Mouse (Mus musculus) cerebral cortex, adult 2 months (tissue): ENCODE measurements around the gene Ang4.

ENCODE experiments used
- WGBS: fragments of 180-500 bp; shearing (Covaris S2); methylation state at CpG from one replicate; pipeline ENCODE4 v1.1.7; 2018; 5-methylcytosine and 5-hydroxymethylcytosine counted together

The Ang4 gene

DNA sequence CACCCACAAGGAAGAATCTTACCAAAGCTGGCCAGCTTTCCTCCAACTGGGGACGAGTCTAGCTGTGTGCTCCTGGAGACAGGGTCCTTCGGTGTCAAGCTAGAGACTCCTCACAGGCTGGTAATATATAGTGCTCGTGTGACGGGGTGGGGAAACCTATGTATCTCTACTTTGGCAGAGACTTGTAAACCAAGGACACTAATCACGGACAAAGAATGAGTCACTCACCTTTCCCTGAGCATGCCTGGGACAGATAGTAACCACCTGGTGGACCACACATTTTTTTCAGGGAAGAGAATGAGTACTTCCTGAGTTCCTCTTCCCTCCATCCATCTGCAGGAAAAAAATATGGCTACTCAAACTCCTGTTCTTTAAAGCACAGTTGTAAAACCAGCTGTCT, at the start of gene Ang4:
TSS of gene Ang4 (minus strand) at position 101 of the 400 bp plus-strand sequence.
- WGBS, result 83% methylated on average over 5 of the region's 5 CpGs

DNA sequence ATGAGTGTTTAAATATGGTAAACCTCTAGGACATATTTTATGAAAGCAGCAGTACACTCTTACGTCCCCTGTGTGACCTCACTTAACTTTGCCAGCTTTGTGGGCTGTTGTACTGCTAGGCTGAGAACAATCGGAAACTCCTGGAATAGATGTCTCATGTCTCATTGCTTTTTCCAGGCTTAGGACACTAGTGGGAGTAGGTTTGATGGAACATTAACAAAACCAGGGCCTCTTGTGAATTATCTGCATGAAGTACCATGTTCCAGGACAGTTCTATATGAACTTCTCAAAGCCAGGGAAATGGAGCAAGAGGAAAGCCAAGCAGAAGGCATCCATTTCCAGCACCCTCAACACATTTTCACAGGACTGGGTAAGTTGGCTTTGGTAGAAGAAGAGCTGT, 26.4 kb upstream of the Ang4 start, which contains the start of gene AY358078:
TSS of gene AY358078 (plus strand) at position 301 of the 400 bp plus-strand sequence.
- 92% methylated on average over 2 of the region's 2 CpGs for WGBS

DNA sequence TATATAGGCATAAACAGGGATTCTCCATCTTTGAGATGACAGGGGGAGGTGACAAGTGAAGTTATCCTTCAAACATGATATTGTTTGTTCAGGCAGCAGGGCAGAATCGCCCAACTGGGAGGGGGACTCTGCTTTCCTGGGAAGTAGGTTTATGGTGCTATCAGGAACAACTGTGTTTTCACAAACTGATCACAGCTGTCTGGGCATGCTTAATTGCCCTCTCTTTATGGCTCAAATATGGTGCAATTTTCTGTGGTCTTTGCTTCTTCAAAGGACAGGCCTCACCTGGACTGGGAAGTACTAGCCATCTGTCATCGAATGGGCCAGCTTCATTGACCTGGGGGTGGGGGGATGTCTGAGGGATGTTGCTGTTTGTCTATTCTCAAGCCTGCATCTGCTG, 20.7 kb upstream of the Ang4 start:
- 86% methylated on average over 2 of the region's 2 CpGs for WGBS

DNA sequence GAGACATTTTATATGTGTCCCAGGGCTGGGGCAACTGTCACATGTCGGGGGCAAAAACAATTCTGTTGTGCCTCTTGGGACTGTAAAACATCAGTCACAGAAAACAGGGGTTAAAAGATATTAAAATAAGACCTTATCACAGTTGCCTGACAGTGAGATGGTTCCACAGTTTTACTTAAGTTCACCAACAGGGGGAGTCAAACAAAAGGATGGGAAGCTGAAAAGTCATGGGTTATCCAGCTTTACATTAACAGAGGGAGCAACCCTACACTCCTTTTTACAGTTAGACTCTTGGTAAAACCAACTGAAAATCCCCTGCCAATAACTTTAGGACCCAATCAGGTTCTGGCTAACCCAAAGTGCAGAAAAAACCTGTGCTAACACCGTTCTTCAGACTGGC, 15.8 kb upstream of the Ang4 start:
- 96% methylated on average over 2 of the region's 2 CpGs for WGBS

DNA sequence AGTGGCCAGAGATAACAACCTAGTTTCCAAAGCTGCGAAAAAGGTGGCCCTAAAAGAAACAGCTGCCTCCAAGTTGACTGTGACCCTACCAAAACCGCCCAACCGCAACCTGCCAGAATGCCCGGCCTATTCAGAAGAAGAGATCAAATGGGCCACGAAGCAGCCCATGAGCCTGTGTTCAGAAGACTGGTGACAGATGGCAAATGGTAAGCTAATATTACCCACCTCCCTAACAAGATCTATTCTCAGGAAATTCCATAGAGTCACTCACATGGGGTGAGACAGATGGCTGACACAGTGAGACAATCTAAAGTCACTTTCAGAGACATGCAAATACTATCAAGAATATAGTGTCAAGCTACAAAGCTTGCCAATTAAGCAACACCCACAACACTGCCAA, 13.7 kb upstream of the Ang4 start:
- WGBS, result 86% methylated on average over 5 of the region's 5 CpGs

DNA sequence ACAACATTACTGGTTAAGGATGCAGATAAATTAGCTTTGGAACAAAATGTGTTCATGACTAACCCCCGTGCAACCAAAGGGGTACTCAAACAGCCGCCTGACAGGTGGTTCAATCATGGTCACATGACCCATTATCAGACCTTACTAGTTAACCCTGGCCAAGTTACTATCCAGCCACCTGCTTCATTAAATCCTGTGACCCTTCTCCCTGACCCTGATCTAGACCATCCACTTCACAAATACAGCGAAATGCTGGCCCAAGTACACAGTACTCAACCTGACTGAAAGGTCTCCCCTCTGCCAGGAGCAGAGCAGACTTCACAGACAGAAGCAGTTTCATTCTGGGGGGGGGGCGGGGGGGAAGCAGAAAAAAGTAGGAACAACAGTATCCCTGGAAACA, 12.9 kb upstream of the Ang4 start:
- WGBS, result 68% methylated on average over 4 of the region's 4 CpGs

DNA sequence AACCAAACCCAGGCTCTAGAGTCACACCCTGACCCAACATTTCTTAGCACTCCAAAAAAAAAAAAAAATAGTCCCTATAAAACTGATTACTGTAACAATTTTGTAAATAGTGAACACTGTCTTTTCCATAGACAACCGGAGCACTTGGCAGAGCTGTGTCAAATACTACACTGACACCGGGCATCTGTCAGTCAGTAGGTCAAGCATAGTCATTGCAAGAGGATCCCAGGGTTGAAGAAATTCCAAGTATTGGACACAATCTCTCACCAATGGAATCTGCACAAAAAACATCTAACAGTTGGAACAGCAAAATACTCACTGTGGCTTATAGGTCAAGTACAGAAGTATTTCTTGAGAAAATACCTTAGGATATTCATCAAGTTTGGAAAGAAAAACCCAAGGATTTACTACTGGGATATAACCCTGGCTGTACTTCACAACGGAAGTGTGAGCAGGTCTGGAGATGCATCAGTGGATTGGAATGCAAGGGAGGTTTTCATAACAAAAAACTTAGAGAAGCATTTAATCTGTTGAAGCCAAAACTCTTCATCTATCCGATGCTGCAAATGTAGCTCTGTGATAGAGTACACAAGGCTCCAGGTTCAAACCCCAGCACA, 5.6 kb upstream of the Ang4 start:
- WGBS, result 80% methylated on average over 4 of the region's 4 CpGs

DNA sequence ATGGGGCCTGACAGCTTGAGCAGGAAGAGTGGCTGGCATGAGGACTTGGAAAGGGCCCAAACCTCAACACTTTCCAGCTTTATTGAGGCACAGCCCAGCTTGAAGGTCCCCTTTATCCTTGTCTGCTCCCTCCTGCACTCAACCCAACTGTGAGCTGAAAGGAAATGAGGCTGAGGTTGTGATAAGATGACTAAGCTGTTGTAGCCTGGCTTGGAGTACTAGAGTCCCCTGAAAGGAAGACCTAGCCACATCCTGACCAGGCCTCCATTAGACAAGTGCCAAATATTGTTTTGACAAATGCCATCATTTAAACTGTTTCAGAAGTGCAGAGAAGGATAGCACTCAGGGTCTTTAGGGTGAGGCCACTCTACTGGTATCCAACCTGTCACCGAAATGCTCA, 4.4 kb upstream of the Ang4 start:
- WGBS, result 84% methylated on average over 1 of the region's 1 CpGs

DNA sequence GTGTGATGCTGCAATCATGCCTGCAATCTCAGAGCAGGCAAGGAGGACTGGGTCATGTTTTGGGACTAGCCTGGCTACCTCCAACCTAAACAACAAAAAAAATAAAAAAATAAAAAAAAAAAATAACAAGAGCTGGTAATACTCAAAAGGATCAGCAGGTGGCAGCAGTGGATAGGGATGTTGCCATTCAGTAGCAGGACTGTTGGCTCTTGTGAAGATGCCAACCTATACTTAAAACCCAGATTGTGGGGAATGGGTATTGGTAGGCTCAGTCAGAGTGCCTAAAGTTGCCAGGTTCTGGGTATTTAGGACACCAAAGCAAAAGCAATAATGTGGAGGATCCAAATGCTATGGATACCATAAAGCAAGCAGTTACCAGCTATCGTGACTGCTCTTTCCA, 2.0 kb downstream of the Ang4 start:
- 96% methylated on average over 1 of the region's 1 CpGs for WGBS

DNA sequence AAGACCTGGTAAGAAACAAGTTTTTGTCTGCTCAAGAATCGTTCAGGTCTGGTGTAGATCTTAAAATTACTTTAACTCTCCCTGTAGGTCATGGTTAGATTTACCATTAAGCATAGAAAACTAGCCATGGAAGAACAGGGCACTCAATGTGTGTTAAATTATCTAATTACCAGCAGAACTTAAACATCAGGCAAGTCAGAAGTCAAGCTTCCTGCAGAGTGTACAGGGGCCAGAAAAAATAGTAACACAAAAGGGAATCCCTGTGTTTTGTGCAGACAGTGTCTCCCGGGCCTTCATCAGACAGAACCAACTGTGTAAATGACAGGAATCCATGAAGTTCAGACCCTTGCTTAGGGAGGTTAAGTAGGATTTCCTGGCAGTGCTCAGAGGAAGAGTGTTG, 17.4 kb downstream of the Ang4 start:
- WGBS, result 77% methylated on average over 2 of the region's 2 CpGs

DNA sequence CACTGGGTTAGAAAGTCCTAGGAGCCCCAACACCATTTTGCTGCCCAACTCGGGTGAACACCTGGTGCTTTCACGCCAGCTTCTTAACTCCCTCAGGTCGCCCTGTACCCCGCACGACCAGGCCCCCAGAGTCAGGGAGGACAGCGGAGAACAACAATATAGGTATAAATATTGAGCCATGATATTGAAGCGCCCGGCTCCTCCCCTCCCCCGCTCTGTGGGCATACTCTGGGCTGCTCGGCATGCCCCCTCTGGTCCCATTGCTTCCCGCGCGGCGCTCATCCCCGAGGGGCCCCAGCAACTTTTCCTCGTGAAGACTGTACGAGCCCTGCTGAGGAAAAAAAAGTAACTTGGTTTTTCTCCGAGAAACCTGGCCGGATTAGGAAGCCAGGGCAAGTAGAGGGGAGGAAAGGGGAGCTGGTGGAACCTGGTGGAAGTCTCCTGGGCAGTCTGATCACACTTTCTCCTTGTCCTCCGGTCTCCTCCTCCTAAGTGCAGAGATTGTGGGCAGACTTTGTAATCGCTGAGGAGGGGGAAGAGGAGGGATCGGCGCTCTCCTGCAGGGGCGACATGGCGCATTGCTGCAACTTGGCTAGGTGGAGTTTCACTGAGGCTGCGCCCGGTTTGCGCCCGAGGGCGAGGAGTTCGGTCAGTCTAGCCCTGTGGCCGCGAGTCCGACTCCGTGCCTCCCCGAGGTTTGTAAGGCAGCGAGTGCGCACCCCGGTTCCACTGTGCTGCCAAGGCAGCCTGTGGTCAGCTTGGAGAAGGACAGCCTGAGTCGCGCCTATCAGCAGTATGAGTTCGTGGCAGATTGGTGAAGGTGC, 32.8 kb downstream of the Ang4 start:
- 2% methylated on average over 42 of the region's 42 CpGs for WGBS

DNA sequence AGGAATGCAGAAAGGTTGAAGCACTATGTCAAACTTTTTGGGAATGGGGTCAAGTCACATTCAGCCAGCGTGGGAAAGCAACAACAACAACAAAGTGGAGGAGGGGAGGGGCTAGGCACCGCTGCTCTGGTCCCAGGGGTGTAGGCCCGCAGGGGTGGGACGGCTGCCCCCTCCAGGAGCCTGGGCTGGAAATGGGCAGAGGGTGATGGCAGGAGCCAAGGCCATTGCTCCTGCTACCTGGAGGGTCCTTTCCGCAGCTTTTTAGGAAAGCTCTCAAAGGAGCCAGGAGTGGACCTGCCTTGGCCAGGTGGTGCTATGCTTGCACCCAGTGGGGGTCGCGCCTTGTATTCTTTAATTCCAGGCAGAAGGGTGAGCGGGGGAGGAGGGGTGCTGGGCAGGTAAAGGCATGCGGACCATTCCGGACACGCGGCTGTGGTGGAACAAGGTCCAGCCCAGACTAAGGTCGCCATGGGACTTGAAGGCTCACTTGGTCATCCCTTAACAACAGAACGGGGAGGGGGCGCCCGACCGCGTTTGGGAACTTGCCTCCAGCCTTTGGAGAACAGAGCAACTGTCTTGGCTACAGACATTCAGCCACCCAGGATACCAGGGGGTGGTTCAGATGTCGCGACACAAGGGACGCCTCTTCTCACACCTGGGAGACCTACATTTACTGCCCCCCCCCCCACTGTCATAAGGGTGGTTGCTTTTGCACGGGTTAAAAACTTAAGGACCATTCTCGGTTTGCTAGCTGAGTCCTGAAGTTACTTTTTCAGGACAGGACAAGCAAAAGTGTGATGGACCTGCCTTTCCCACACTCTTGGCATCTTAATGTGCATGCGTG, 34.0 kb downstream of the Ang4 start:
- 1% methylated on average over 24 of the region's 24 CpGs for WGBS

DNA sequence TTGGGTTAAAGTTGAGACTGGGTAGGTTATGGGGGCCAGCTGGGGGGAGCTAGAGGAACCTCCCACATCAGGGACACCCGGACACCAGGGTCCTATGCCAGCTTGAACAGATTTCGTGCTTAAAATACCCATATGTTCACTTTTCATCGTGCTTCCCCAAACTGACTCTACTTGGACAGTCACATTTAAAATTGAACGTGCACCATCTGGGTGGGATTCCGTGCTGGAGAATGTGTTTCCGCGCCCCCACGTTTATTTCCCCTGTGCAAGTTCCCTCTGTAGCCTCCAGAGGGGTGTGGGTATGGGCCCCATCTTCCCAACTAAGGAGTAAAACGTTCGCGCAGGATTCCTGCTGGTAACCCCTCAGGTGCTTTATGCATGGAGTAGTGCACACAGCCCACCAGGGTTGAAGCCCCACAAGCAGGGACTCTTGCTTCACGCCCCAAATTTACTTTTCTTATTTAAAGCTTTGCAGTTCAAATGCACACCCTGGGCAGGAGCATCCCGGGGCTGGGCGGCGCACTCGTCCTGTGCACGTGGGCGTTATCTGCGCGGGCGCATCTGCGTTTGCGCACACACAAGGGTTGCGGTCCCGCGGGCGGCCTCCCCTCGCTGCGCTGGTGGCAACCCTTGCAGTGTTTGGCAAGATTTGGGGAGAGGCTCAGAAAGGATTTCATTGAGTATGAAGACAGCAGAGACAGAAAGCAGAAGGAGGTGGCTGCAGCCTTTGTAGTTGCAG, 34.8 kb downstream of the Ang4 start:
- WGBS, result 1% methylated on average over 29 of the region's 29 CpGs

DNA sequence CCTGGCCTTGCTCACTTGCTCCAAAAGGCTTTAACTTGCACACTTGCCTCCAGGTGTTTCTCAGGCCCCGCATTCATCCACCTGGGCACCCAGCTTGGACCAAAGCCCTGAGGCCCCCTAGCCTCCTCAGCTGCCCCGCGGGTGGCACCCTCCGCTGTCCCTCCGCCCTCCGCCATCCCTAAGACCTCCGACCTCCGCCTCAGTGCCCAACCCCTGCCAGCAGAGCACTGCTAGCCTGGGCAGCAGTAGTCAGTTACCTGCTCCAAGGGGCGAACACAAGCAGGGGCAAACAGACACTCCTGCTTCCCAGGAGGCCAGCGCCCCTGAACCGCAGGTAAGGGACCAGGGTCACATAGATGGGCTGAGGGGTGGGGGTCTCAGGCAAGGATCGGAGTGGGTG, 35.4 kb downstream of the Ang4 start:
- 13% methylated on average over 12 of the region's 12 CpGs for WGBS

DNA sequence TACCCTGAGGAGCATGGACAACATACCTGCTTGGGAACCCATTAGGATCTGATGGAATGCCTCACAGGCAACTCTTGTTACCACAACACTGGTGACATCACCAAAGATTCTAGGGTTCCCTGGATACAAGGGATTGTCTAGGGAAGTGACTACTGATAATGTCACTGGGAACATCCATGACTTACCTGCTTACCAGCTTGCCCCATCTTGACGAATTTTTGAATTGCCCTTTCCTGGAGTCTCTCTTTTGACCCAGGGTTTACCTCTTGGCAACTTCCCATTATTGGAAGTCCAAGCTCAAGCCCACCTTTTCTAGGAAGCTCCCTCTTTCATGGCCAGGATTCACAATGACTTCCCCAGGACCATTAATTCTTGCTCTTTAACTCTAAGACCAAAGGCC, 56.3 kb downstream of the Ang4 start, which contains the start of gene Gm5800:
TSS of gene Gm5800 (minus strand) at position 101 of the 400 bp plus-strand sequence.
- WGBS, result 58% methylated on average over 1 of the region's 1 CpGs
